Mouse (Mus musculus): ENCODE measurements around the gene Rpl23a. TPM values are rescaled to one million over a fixed set of nuclear protein-coding genes. Genes with fewer than 3 reads are reported as not detected.

The Rpl23a gene
- polyA plus RNA-seq, 1 experiment from 2014 or later: 1,007 TPM

DNA sequence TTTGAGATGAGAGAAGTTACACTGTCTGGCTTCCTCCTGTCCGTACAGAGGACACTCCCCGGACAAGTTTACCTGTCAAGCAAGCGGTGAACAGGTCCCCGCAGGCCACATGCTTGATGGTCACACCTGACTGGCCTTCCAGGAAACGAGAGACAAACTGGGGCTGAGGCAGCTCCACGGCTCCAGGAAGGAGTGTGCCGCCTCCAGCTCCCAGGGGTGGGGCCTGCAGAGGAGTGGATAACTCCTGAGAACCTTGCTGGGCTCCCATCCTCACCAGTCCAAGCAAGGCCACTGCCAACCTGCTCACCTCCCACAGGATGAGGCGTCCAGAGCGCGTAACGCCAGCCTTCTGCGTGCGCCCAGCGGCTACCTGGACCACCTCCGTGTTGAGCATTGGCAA is 13.1 kb downstream of the Rpl23a start:
- no peaks in the 10 kb centered on the region for H3K9me3 ChIP-seq
- 90% methylated on average over 15 of the region's 15 CpGs for WGBS
- H3K4me3 ChIP-seq: no peak overlapping the region
- peaks cover 9% of the 10 kb centered on the region for H3K36me3 ChIP-seq
- peaks cover 18% of the 10 kb centered on the region for H3K4me1 ChIP-seq (replicated peaks)
- H3K27me3 ChIP-seq (ENCODE audit: insufficient read depth, poor library complexity, severe bottlenecking): peaks cover 14% of the 10 kb centered on the region
- H3K27ac ChIP-seq: no peak overlapping the region
- DNase-seq (ENCODE audit: low spot score): no peak

DNA sequence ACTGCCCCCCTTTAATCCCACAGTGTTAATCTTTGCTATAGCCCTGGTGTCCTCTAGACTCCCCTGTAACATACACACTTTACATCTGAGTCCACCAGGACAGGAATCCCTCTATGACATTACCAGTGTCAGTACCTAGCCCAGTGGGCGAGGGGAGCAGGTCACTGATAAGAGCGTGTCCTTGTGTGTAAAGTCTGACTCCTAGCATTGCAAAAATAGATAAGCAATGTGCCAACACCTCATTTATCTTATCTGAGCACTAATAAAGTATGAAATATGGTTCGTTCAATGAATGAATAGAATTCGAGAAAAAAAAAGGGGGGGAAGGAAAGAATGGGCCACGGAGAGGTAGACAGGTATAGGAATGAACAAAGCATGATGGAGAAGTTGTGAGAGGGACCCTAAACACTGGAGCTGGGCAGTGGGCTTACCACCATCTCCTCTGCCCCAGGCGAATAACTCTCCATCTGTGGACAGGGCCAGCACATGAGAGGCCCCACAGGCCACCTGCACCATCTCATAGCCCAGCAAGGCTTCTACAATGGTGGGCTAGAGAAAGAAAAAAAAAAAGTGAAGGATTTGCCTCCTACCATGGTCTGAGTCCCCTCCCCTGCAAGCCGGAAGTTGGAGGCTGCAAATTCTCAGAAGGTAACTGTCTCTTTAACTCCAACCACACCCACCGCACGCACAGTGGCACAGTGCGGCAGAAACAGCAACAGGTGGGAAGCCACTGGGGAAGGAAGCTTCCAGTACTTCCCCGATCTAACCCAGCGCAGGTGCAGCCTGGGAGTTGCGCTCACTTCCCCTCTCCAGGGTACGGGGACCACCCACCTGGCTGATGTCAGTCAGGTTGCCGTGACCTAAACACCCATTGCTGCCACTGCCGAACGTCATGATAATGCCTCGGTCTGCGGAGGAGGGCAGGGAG is 14.6 kb downstream of the Rpl23a start:
- no peak for DNase-seq (ENCODE audit: low spot score)
- H3K27ac ChIP-seq: no peak overlapping the region
- peaks cover 14% of the 10 kb centered on the region for H3K27me3 ChIP-seq (ENCODE audit: insufficient read depth, poor library complexity, severe bottlenecking)
- H3K4me1 ChIP-seq (replicated peaks): peaks cover 23% of the 10 kb centered on the region
- H3K4me3 ChIP-seq: 0 out of 2 replicates have a peak overlapping the region, but pooled peaks have one; percentile 9
- 58% methylated on average over 19 of the region's 19 CpGs for WGBS
- peaks cover 9% of the 10 kb centered on the region for H3K36me3 ChIP-seq
- no peaks in the 10 kb centered on the region for H3K9me3 ChIP-seq

DNA sequence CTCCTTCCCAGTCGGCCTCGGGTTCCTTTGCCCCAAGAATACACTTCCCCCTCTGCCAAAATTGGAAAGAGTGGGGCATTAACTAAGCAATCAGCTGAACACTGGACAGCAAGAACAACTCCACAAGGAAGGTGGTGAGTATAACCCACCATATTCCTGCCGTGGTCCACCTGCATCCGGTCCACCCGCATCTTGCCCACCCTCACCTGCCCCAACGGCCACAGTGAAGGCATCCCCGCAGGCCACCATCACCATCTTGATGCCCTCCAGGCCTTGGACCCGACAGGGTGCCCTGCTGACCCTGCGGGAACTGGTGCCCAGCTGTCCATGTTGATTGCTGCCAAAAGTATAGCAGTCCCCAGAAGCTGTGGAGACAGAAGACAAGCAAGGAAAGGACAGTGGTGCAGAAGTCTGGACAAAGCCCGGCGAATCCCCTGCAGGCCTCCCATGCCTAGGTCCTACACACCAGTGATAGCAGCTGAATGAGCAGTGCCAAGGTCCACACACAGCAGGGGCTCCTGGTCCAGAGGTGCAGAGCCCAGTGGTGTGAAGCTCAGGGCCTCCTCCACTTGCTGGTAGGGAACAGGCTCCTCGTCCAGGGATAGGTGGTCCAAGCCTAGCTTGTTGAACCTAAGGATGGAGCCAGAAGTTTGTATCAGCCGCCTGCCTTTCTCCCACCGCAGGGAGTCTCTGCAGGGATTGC is 16.0 kb downstream of the Rpl23a start:
- H3K4me1 ChIP-seq (replicated peaks): peaks cover 37% of the 10 kb centered on the region
- WGBS: 87% methylated on average over 14 of the region's 14 CpGs
- DNase-seq (ENCODE audit: low spot score): no peak
- peaks cover 14% of the 10 kb centered on the region for H3K27me3 ChIP-seq (ENCODE audit: insufficient read depth, poor library complexity, severe bottlenecking)
- H3K36me3 ChIP-seq: peaks cover 22% of the 10 kb centered on the region
- H3K9me3 ChIP-seq: no peaks in the 10 kb centered on the region
- H3K27ac ChIP-seq: 0 out of 2 replicates have a peak overlapping the region, but pooled peaks have one; percentile 25
- H3K4me3 ChIP-seq: no peak overlapping the region

DNA sequence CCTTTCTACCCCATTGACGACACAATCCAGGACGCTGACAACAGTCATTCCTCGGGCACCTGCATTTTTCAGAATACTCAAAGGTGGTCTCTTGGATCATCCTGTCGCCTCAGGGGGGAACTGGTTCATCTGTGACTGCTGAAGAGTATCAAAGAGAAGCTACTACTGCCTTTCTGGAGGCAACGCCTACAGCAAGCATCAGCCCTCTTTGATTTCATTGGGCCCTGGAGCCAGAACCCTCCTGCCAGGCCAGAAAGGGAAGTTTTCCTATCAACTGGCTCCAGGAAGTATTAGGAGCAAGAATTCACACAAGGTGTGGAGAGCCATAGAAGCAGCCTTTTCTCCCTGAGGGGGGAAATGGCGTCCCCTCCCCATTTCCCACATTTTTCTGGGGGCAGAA is 16.7 kb downstream of the Rpl23a start:
- Histone ChIP-seq H3K9me3 (no peaks in the 10 kb centered on the region), H3K4me3 (no peak overlapping the region), H3K36me3 (peaks cover 29% of the 10 kb centered on the region), H3K27ac (no peak overlapping the region), H3K27me3 (ENCODE audit: insufficient read depth, poor library complexity, severe bottlenecking) (peaks cover 14% of the 10 kb centered on the region), H3K4me1 (replicated peaks) (peaks cover 43% of the 10 kb centered on the region)
- DNase-seq (ENCODE audit: low spot score): no peak
- WGBS: 69% methylated on average over 6 of the region's 6 CpGs

DNA sequence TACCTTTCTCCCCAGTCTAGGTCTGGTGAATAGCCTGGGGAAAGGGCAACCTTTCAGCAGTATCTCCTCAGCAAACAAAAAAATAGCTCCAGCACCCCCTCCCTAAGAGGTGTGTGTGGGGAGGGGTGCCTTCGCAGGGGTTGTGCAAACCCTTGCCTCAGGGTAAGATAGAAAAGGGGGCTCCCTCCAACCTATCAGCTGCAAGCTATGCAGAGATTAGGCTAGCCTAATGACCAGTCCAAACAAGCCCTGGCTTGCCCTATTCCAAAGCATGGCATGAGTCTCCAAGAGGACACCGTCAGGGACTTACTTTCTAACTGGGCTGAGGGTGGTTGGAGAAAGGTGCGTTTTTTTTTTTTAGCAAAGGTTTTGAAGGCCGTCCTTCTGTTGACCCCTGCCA is 17.2 kb downstream of the Rpl23a start:
- peaks cover 46% of the 10 kb centered on the region for H3K4me1 ChIP-seq (replicated peaks)
- 53% methylated on average over 4 of the region's 4 CpGs for WGBS
- no peak for DNase-seq (ENCODE audit: low spot score)
- H3K27ac ChIP-seq: peak overlapping the region; percentile 100
- H3K4me3 ChIP-seq: peak overlapping the region; percentile 100
- peaks cover 14% of the 10 kb centered on the region for H3K27me3 ChIP-seq (ENCODE audit: insufficient read depth, poor library complexity, severe bottlenecking)
- no peaks in the 10 kb centered on the region for H3K9me3 ChIP-seq
- H3K36me3 ChIP-seq: peaks cover 32% of the 10 kb centered on the region

DNA sequence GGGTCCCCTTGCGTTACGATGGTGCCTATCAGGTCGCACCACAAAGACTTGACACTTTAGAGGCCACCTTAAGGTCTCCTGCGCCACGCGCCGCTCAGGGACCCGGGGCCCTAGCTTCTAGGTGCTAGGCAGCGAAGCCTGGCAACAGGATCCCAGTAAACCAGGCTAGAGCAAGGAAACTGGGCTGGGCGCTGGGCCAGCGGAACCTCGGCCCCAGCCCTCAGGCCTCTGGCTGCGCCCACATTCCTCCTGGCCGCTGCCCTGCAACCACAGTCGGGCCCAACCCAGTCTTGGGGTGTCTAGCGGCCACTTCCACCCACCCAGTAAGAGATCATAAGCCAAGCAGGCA is 17.6 kb downstream of the Rpl23a start:
- DNase-seq (ENCODE audit: low spot score): no peak
- Histone ChIP-seq H3K27ac (peak overlapping the region; percentile 100), H3K4me3 (peak overlapping the region; percentile 100), H3K9me3 (no peaks in the 10 kb centered on the region), H3K27me3 (ENCODE audit: insufficient read depth, poor library complexity, severe bottlenecking) (peaks cover 14% of the 10 kb centered on the region), H3K36me3 (peaks cover 32% of the 10 kb centered on the region), H3K4me1 (replicated peaks) (peaks cover 50% of the 10 kb centered on the region)
- 3% methylated on average over 16 of the region's 16 CpGs for WGBS

DNA sequence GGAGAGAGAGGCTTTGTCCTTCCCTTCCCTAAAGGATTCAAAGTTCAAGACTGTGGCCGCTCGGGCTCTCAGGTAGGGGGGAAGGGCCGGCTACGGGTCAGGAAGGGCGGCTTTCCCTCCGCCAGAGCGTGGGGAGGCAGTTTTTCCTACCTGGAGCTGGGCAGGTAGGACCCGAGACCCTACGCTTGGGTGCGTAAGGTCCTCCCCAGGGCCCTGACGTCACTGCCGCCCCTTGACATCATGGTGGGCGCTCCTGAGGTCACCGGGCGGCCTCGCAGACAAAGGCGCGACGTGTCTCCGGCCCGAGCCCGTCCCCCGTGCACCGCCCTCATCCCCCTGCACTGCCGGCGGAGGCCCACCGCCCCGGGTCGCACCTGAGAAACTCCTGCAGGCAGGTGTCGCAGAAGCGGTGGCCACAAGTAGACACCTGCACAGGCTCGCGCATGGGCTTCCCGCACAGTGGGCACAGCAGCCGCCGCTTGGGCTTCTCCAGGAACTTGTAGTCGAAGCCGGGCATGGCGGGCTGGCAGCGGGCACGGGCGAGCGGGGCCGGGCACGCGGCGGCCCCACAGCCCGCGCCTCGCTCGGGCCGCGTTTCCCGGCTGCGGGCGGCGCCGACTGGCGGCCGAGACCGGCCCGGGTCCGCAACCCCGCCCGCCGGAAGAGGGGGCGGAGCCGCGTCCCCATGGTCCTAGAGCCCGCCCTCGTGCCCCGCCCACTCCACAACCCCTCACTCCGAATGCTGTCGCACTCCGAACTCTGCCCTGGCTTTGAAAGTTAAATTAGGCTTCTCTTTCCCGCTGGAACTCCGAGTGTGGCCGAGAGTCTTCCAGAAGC is 18.2 kb downstream of the Rpl23a start, which contains the start of gene Traf4:
Gene Traf4 (minus strand): TSS at position 666 of the 837 bp plus-strand sequence.
- Histone ChIP-seq H3K4me3 (peak within 1 kb of the TSS; percentile 100), H3K9me3 (no peaks in the 10 kb centered on the region), H3K27ac (peak within 1 kb of the TSS; percentile 100), H3K4me1 (replicated peaks) (peaks cover 53% of the 10 kb centered on the region), H3K36me3 (peaks cover 35% of the 10 kb centered on the region), H3K27me3 (ENCODE audit: insufficient read depth, poor library complexity, severe bottlenecking) (peaks cover 14% of the 10 kb centered on the region)
- WGBS: under 1% methylated on average over 78 of the region's 78 CpGs
- peak; percentile 89 for DNase-seq (ENCODE audit: low spot score)

DNA sequence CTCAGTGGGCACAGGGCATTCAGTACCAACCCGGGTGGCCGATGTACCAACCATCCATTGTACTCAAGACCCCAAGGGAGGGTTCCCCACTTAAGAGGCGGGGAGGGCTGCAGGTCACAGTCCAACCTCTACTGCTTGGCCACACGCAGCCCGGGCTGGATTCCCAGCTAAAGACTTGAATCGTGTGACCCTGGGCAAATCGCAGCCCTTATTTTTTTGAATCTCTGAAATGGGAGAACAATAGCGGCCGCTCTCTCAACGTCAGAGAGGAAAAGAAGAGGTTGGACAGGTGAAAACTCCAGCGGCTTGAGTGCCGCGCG is 18.8 kb downstream of the Rpl23a start:
- peak overlapping the region; percentile 100 for H3K4me3 ChIP-seq
- DNase-seq (ENCODE audit: low spot score): no peak
- H3K9me3 ChIP-seq: no peaks in the 10 kb centered on the region
- H3K27ac ChIP-seq: peak overlapping the region; percentile 100
- under 1% methylated on average over 14 of the region's 14 CpGs for WGBS
- peaks cover 54% of the 10 kb centered on the region for H3K4me1 ChIP-seq (replicated peaks)
- H3K27me3 ChIP-seq (ENCODE audit: insufficient read depth, poor library complexity, severe bottlenecking): peaks cover 14% of the 10 kb centered on the region
- peaks cover 41% of the 10 kb centered on the region for H3K36me3 ChIP-seq

DNA sequence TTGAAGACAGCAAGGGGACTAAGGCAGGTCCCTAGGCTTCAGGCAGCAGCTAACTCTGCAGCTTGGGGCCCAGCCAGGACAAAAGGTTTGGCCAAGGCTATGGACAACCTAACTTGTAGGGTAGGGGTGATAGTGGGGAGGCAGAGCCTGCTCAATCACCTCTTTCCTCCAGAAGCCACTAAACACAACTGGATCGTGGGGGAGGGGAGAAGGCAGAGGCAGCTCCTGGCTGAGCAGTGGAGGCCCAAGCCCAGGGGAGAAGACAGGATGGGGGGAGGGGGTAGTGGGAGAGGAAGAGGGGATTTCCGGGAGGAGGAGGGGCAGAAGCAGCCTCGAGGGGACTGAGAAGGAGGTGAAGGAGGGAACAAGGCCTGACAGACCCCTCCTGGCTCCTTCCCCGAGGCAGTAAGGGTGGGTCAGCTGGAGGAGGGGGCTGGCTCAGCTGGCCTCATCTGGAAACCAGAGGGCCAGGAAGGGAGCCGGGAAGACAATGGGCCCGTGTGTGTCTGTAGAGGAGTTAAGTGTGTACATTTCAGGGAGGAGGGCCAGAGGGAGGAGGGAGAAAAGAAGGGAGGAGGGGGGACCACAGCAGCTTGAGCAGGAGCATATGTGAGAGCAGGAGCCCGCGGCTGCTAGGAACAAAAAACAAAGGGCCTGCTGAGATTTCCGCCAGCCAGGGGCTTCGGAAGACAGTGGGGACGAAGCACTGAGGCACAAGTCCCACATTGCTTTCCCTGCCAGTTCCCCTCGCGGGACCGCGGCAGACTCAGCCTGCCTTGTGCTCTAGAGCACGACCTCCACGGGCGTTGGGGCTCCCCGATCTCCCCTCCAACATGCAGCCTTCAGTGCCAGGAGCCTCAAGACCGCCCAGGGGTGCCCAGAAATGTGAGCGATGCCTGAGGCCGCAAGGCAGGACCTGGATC is 19.4 kb downstream of the Rpl23a start:
- Histone ChIP-seq H3K36me3 (peaks cover 47% of the 10 kb centered on the region), H3K9me3 (no peaks in the 10 kb centered on the region), H3K4me1 (replicated peaks) (peaks cover 55% of the 10 kb centered on the region), H3K4me3 (peak overlapping the region; percentile 100), H3K27ac (peak overlapping the region; percentile 100), H3K27me3 (ENCODE audit: insufficient read depth, poor library complexity, severe bottlenecking) (peaks cover 14% of the 10 kb centered on the region)
- DNase-seq (ENCODE audit: low spot score): peak; percentile 88
- WGBS: under 1% methylated on average over 22 of the region's 22 CpGs

DNA sequence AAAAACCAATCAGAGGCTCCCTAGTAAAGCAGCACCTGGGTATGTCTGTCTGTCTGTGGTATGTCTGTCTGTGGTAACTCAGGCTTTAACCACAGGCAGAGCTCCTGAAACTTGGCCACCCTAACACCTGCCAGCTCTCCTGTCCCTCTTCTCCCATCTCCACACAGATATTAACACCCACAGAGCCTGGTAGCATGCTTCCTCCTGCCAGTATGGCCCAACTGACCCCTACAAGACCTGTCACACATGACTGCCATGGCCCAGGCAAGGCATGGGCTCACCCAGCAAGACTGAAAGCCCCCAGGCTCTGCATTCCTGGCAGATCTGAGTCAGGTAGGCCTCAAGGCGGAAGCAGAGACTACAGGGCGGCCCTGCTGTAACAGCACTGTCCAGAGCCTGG is 20.3 kb downstream of the Rpl23a start:
- no peak for DNase-seq (ENCODE audit: low spot score)
- Histone ChIP-seq H3K4me1 (replicated peaks) (peaks cover 54% of the 10 kb centered on the region), H3K9me3 (no peaks in the 10 kb centered on the region), H3K27ac (peak overlapping the region; percentile 100), H3K36me3 (peaks cover 56% of the 10 kb centered on the region), H3K4me3 (peak overlapping the region; percentile 100), H3K27me3 (ENCODE audit: insufficient read depth, poor library complexity, severe bottlenecking) (peaks cover 14% of the 10 kb centered on the region)
- WGBS: 75% methylated on average over 2 of the region's 2 CpGs

DNA sequence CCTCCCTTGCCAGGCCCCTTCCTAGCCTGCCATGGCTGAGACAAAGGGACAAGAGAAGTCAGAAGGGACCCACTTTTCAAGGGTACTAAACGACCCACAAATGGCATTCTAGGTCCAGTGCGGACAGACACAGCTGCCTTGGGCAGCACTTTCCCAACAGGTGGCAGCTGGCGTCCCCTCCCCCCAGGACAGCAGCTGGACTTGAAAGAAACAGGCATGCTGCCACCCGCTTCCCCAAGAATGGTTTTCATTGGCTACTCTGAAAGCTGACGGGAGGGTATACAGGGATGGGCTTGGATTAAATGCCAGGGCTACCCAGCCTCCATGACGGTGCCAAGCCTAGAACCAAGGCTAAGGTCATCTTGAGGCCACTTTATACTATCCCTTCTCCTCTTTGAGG is 20.9 kb downstream of the Rpl23a start:
- Histone ChIP-seq H3K36me3 (peaks cover 61% of the 10 kb centered on the region), H3K27ac (peak overlapping the region; percentile 100), H3K9me3 (no peaks in the 10 kb centered on the region), H3K4me3 (peak overlapping the region; percentile 100), H3K4me1 (replicated peaks) (peaks cover 58% of the 10 kb centered on the region), H3K27me3 (ENCODE audit: insufficient read depth, poor library complexity, severe bottlenecking) (peaks cover 9% of the 10 kb centered on the region)
- 69% methylated on average over 6 of the region's 6 CpGs for WGBS
- DNase-seq (ENCODE audit: low spot score): no peak

DNA sequence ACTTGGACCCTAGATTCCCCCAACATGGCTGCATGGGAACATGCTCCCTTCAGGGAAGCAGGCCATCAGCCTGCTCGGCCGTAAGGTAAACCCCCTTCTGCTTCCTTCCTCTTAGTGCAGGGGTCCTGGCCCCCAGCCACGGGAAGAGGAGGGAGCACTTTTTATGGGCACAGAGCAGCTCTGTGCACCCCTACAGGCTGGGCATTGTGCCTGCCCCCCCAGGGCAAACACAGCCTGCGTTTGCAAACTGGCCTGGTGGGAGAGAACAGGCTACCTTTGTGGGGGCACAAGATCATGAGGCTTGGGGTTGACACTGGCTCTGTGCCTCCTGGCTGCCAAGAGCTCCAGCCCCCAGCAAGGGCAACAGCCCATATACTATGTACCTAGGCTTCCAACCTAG is 21.4 kb downstream of the Rpl23a start:
- Histone ChIP-seq H3K9me3 (no peaks in the 10 kb centered on the region), H3K36me3 (peaks cover 67% of the 10 kb centered on the region), H3K4me3 (peak overlapping the region; percentile 100; the same call in 1 of the 2 replicates), H3K27me3 (ENCODE audit: insufficient read depth, poor library complexity, severe bottlenecking) (peaks cover 4% of the 10 kb centered on the region), H3K27ac (peak overlapping the region; percentile 100), H3K4me1 (replicated peaks) (peaks cover 58% of the 10 kb centered on the region)
- no peak for DNase-seq (ENCODE audit: low spot score)
- 72% methylated on average over 4 of the region's 4 CpGs for WGBS

Data from hindbrain, embryonic 10.5 days (tissue).